Mouse (Mus musculus) stomach, postnatal 0 days (tissue): ENCODE measurements around the gene Scml4. TPM values are rescaled to one million over a fixed set of nuclear protein-coding genes. Genes with fewer than 3 reads are reported as not detected.

ENCODE experiments used
- ATAC-seq: fragments of 200-750 bp; cut with Nextera tagmentation; 2 replicates; pipeline ENCODE4 v1.8.0; 2017; ENCODE audit not compliant: low FRiP score, low TSS enrichment
- DNase-seq: peaks from one replicate; pipeline ENCODE4 v3.0.0-alpha.2; 2016; ENCODE audit warnings: low spot score
- H3K27ac ChIP-seq: fragments of 300-500 bp; sonication (generic); replicated peaks from 2 replicates; pipeline ENCODE4 v1.5.1; 2014; ENCODE audit warnings: mild to moderate bottlenecking, control low read depth
- H3K27me3 ChIP-seq: fragments of 300-500 bp; sonication (generic); 2 replicates; pipeline ENCODE4 v1.6.1; 2014; ENCODE audit warnings: low read length; ENCODE audit not compliant: control insufficient read depth, insufficient read depth
- H3K36me3 ChIP-seq: fragments of 300-500 bp; sonication (generic); 2 replicates; pipeline ENCODE4 v1.6.1; 2014; ENCODE audit warnings: low read length, mixed read lengths; ENCODE audit not compliant: control insufficient read depth, insufficient read depth
- H3K4me1 ChIP-seq: fragments of 300-500 bp; sonication (generic); replicated peaks from 2 replicates; pipeline ENCODE4 v1.6.1; 2014; ENCODE audit warnings: antibody characterized with exemption; ENCODE audit not compliant: control insufficient read depth, insufficient read depth
- H3K4me2 ChIP-seq: fragments of 300-500 bp; sonication (generic); replicated peaks from 2 replicates; pipeline ENCODE4 v1.6.1; 2014; ENCODE audit warnings: low read depth, mild to moderate bottlenecking, control low read depth, moderate library complexity
- H3K4me3 ChIP-seq: fragments of 300-500 bp; sonication (generic); 2 replicates; pipeline ENCODE4 v1.5.1; 2014; ENCODE audit warnings: low read depth, low read length, control low read depth
- H3K9ac ChIP-seq: fragments of 300-500 bp; sonication (generic); 2 replicates; pipeline ENCODE4 v1.6.1; 2014; ENCODE audit warnings: mild to moderate bottlenecking, low read length, control low read depth, mixed read lengths
- H3K9me3 ChIP-seq: fragments of 300-500 bp; sonication (generic); 2 replicates; pipeline ENCODE4 v1.6.1; 2016; ENCODE audit warnings: low read length; ENCODE audit not compliant: control insufficient read depth
- CTCF ChIP-seq: IDR thresholded peaks from 2 replicates; pipeline ENCODE4 v1.5.1; 2016; ENCODE audit warnings: antibody characterized with exemption, low read depth, mild to moderate bottlenecking, moderate library complexity
- EP300 ChIP-seq: optimal IDR thresholded peaks from 2 replicates; pipeline ENCODE3; 2016; ENCODE audit warnings: antibody characterized with exemption
- WGBS: fragments of 180-500 bp; shearing (Covaris S2); extraction: QIAGEN DNeasy Blood & Tissue Kit; methylation state at CpG from one replicate; pipeline ENCODE4 v1.1.7; 2014; 5-methylcytosine and 5-hydroxymethylcytosine counted together
- polyA plus RNA-seq: library from polyadenylated mRNA; unstranded; fragments of >200 nt; fragmentation: Nextera tagmentation; extraction: Ambion mirVana; gene quantifications from 2 replicates; pipeline ENCODE4 v1.2.1, GENCODE M21; 2015

Gene Scml4
- polyA plus RNA-seq, 1 experiment from 2014 or later, result 5.4 TPM

- Histone ChIP-seq H3K36me3 (no peaks in the 10 kb centered on the region), H3K9me3 (no peaks in the 10 kb centered on the region), H3K4me3 (no peak overlapping the region), H3K4me1 (no peaks in the 10 kb centered on the region), H3K27ac (no peak overlapping the region), H3K4me2 (no peak overlapping the region), H3K27me3 (no peaks in the 10 kb centered on the region), H3K9ac (no peak overlapping the region)
- no peak for TF ChIP-seq EP300
- TF ChIP-seq CTCF, result no peak
- WGBS, result 25% methylated on average over 13 of the region's 13 CpGs
- ATAC-seq (no peak), DNase-seq (no peak)
Measured at GRCm38 (mm10) chr10:42995484-42995895, 135.3 kb downstream of the Scml4 start.

- H3K9ac ChIP-seq, result no peak overlapping the region
- H3K27me3 ChIP-seq, result no peaks in the 10 kb centered on the region
- H3K4me2 ChIP-seq, result no peak overlapping the region
- H3K4me3 ChIP-seq, result no peak overlapping the region
- DNase-seq, result no peak
- TF ChIP-seq CTCF, result no peak
- TF ChIP-seq EP300, result no peak
- ATAC-seq, result no peak
- no peaks in the 10 kb centered on the region for H3K4me1 ChIP-seq
- no peaks in the 10 kb centered on the region for H3K9me3 ChIP-seq
- WGBS, result 85% methylated on average over 2 of the region's 2 CpGs
- no peak overlapping the region for H3K27ac ChIP-seq
- no peaks in the 10 kb centered on the region for H3K36me3 ChIP-seq
Measured at GRCm38 (mm10) chr10:42997278-42997677, 137.1 kb downstream of the Scml4 start.

GRCm38 (mm10) chr10:42999324-42999723 is 139.2 kb downstream of the Scml4 start:
- 96% methylated on average over 10 of the region's 10 CpGs for WGBS
- H3K9me3 ChIP-seq, result no peaks in the 10 kb centered on the region
- H3K27me3 ChIP-seq, result no peaks in the 10 kb centered on the region
- H3K4me1 ChIP-seq, result no peaks in the 10 kb centered on the region
- ATAC-seq (no peak), DNase-seq (no peak)
- TF ChIP-seq EP300, result no peak
- no peak for TF ChIP-seq CTCF
- no peak overlapping the region for H3K9ac ChIP-seq
- H3K4me3 ChIP-seq, result no peak overlapping the region
- no peak overlapping the region for H3K27ac ChIP-seq
- H3K4me2 ChIP-seq, result no peak overlapping the region
- no peaks in the 10 kb centered on the region for H3K36me3 ChIP-seq

- TF ChIP-seq CTCF, result no peak
- TF ChIP-seq EP300, result no peak
- Histone ChIP-seq H3K27me3 (no peaks in the 10 kb centered on the region), H3K9ac (no peak overlapping the region), H3K4me2 (no peak overlapping the region), H3K36me3 (no peaks in the 10 kb centered on the region), H3K9me3 (no peaks in the 10 kb centered on the region), H3K27ac (no peak overlapping the region), H3K4me1 (no peaks in the 10 kb centered on the region), H3K4me3 (no peak overlapping the region)
- no peak for ATAC-seq
- no peak for DNase-seq
- 64% methylated on average over 3 of the region's 3 CpGs for WGBS
Measured at GRCm38 (mm10) chr10:43001433-43001832, 141.3 kb downstream of the Scml4 start.

- no peak overlapping the region for H3K9ac ChIP-seq
- no peak for DNase-seq
- WGBS, result 19% methylated on average over 13 of the region's 13 CpGs
Measured at GRCm38 (mm10) chr10:43002066-43002678, 142.0 kb downstream of the Scml4 start.

GRCm38 (mm10) chr10:43002721-43003465 is 142.7 kb downstream of the Scml4 start:
- ATAC-seq (no peak), DNase-seq (no peak)
- no peaks in the 10 kb centered on the region for H3K27me3 ChIP-seq
- H3K4me2 ChIP-seq, result peak overlapping the region; percentile 72
- H3K36me3 ChIP-seq, result no peaks in the 10 kb centered on the region
- H3K4me3 ChIP-seq, result peak overlapping the region; percentile 34
- no peaks in the 10 kb centered on the region for H3K9me3 ChIP-seq
- H3K9ac ChIP-seq, result peak overlapping the region; percentile 47; the same call in 1 of the 2 replicates
- no peak overlapping the region for H3K27ac ChIP-seq
- H3K4me1 ChIP-seq, result no peaks in the 10 kb centered on the region
- TF ChIP-seq EP300 (no peak), CTCF (no peak)
- WGBS, result 10% methylated on average over 25 of the region's 25 CpGs

More at GRCm38 (mm10) chr10:43002066-43002678, 142.0 kb downstream of the Scml4 start:
- H3K27ac ChIP-seq, result no peak overlapping the region
- H3K9me3 ChIP-seq, result no peaks in the 10 kb centered on the region
- ATAC-seq, result no peak
- no peaks in the 10 kb centered on the region for H3K36me3 ChIP-seq
- H3K4me3 ChIP-seq, result peak overlapping the region; percentile 34
- H3K4me2 ChIP-seq, result peak overlapping the region; percentile 72
- no peak for TF ChIP-seq CTCF
- no peak for TF ChIP-seq EP300
- no peaks in the 10 kb centered on the region for H3K4me1 ChIP-seq
- H3K27me3 ChIP-seq, result no peaks in the 10 kb centered on the region
